Mouse (Mus musculus) T-helper 2 cell (primary cell): ENCODE data around the gene Ncapg2.

Experiments used
- in situ Hi-C: fragments of 300-600 bp; cut with MboI, MseI; formaldehyde crosslinking; loops from one replicate; pipeline ENCODE4 v1.15.1; 2025; ENCODE audit warnings: high pct_unique_total_duplicates

Ncapg2 gene

GRCm38 (mm10) chr12:116438591-116438990 is 33.4 kb downstream of the Ncapg2 start:
- in situ Hi-C loops, result no loop called here

- in situ Hi-C loops, result no loop called here
Measured at GRCm38 (mm10) chr12:116442184-116442583, 37.0 kb downstream of the Ncapg2 start.

- in situ Hi-C loops, result no loop called here
Measured at GRCm38 (mm10) chr12:116449536-116449935, 44.3 kb downstream of the Ncapg2 start.

GRCm38 (mm10) chr12:116460379-116461065 is 55.3 kb downstream of the Ncapg2 start:
- in situ Hi-C loops, result no loop called here

- in situ Hi-C loops, result no loop called here
Measured at GRCm38 (mm10) chr12:116467030-116467429, 61.8 kb downstream of the Ncapg2 start.

- in situ Hi-C loops, result no loop called here
Measured at GRCm38 (mm10) chr12:116468348-116468747, 63.1 kb downstream of the Ncapg2 start.

- in situ Hi-C loops, result no loop called here
Measured at GRCm38 (mm10) chr12:116469096-116469495, 63.9 kb downstream of the Ncapg2 start.

GRCm38 (mm10) chr12:116473264-116473663 is 68.1 kb downstream of the Ncapg2 start:
- in situ Hi-C loops, result no loop called here

GRCm38 (mm10) chr12:116473761-116474160 is 68.6 kb downstream of the Ncapg2 start:
- in situ Hi-C loops, result no loop called here

- in situ Hi-C loops, result no loop called here
Measured at GRCm38 (mm10) chr12:116474676-116475075, 69.5 kb downstream of the Ncapg2 start.

GRCm38 (mm10) chr12:116478771-116479170 is 73.6 kb downstream of the Ncapg2 start:
- in situ Hi-C loops, result no loop called here

GRCm38 (mm10) chr12:116481921-116482320 is 76.7 kb downstream of the Ncapg2 start:
- in situ Hi-C loops, result no loop called here

- in situ Hi-C loops, result no loop called here
Measured at GRCm38 (mm10) chr12:116483581-116483980, 78.4 kb downstream of the Ncapg2 start.

GRCm38 (mm10) chr12:116484991-116485390 is 79.8 kb downstream of the Ncapg2 start:
- in situ Hi-C loops, result no loop called here

GRCm38 (mm10) chr12:116485591-116486403 is 80.6 kb downstream of the Ncapg2 start, which contains the start of gene Ptprn2:
Gene Ptprn2, plus strand, starts transcription at chr12:116485720.
- in situ Hi-C loops, result no loop called here

- in situ Hi-C loops, result no loop called here
Measured at GRCm38 (mm10) chr12:116486404-116486730, 81.2 kb downstream of the Ncapg2 start.

- in situ Hi-C loops, result no loop called here
Measured at GRCm38 (mm10) chr12:116488836-116489235, 83.6 kb downstream of the Ncapg2 start.

GRCm38 (mm10) chr12:116490575-116491356 is 85.6 kb downstream of the Ncapg2 start:
- in situ Hi-C loops, result no loop called here

- in situ Hi-C loops, result no loop called here
Measured at GRCm38 (mm10) chr12:116498666-116499065, 93.5 kb downstream of the Ncapg2 start.

GRCm38 (mm10) chr12:116500652-116501051 is 95.5 kb downstream of the Ncapg2 start:
- in situ Hi-C loops, result no loop called here

GRCm38 (mm10) chr12:116512482-116512881 is 107.3 kb downstream of the Ncapg2 start:
- in situ Hi-C loops, result no loop called here
